Mouse (Mus musculus): ENCODE measurements around the gene Zfp668. TPM values are rescaled to one million over a fixed set of nuclear protein-coding genes. Genes with fewer than 3 reads are reported as not detected.

The Zfp668 gene
- polyA plus RNA-seq, 1 experiment from 2014 or later: 18.0 TPM

- ATAC-seq (ENCODE audit: insufficient number of reproducible peaks, insufficient read depth, low FRiP score, low read depth): no peak
- no peak overlapping the region for H3K27ac ChIP-seq (ENCODE audit: low read length)
- no peak overlapping the region for H3K4me2 ChIP-seq (replicated peaks; ENCODE audit: low read depth, low read length)
- H3K4me3 ChIP-seq (ENCODE audit: low read depth, low read length): no peak overlapping the region
- 87% methylated on average over 12 of the region's 12 CpGs for WGBS
- peaks cover 8% of the 10 kb centered on the region for H3K36me3 ChIP-seq (ENCODE audit: control insufficient read depth, insufficient read depth, low read length)
- H3K9me3 ChIP-seq (ENCODE audit: control insufficient read depth, low read depth, low read length): no peaks in the 10 kb centered on the region
- peaks cover 4% of the 10 kb centered on the region; the same call in 1 of the 2 replicates for H3K4me1 ChIP-seq (ENCODE audit: control insufficient read depth, insufficient read depth, low read length)
- no peak overlapping the region for H3K9ac ChIP-seq (replicated peaks; ENCODE audit: low read depth, low read length)
- no peaks in the 10 kb centered on the region for H3K27me3 ChIP-seq (ENCODE audit: control insufficient read depth, insufficient read depth, low read length)
Observed at GRCm38 (mm10) chr7:127915293-127915692, 38.7 kb upstream of the Zfp668 start.

- peaks cover 23% of the 10 kb centered on the region for H3K36me3 ChIP-seq (ENCODE audit: control insufficient read depth, insufficient read depth, low read length)
- peak overlapping the region; percentile 92 for H3K4me3 ChIP-seq (ENCODE audit: low read depth, low read length)
- peak overlapping the region; percentile 51 for H3K4me2 ChIP-seq (replicated peaks; ENCODE audit: low read depth, low read length)
- H3K9me3 ChIP-seq (ENCODE audit: control insufficient read depth, low read depth, low read length): no peaks in the 10 kb centered on the region
- ATAC-seq (ENCODE audit: insufficient number of reproducible peaks, insufficient read depth, low FRiP score, low read depth): no peak
- H3K9ac ChIP-seq (replicated peaks; ENCODE audit: low read depth, low read length): peak overlapping the region; percentile 58
- H3K27ac ChIP-seq (ENCODE audit: low read length): peak overlapping the region; percentile 82; the same call in 1 of the 2 replicates
- no peaks in the 10 kb centered on the region for H3K27me3 ChIP-seq (ENCODE audit: control insufficient read depth, insufficient read depth, low read length)
- peaks cover 4% of the 10 kb centered on the region; the same call in 1 of the 2 replicates for H3K4me1 ChIP-seq (ENCODE audit: control insufficient read depth, insufficient read depth, low read length)
- 15% methylated on average over 4 of the region's 4 CpGs for WGBS
Observed at GRCm38 (mm10) chr7:127912938-127913337, 36.3 kb upstream of the Zfp668 start.

- H3K9ac ChIP-seq (replicated peaks; ENCODE audit: low read depth, low read length): peak within 1 kb of the TSS; percentile 58
- H3K27ac ChIP-seq (ENCODE audit: low read length): peak within 1 kb of the TSS; percentile 82
- no peaks in the 10 kb centered on the region for H3K9me3 ChIP-seq (ENCODE audit: control insufficient read depth, low read depth, low read length)
- peak; percentile 96 for ATAC-seq (ENCODE audit: insufficient number of reproducible peaks, insufficient read depth, low FRiP score, low read depth)
- under 1% methylated on average over 40 of the region's 40 CpGs for WGBS
- H3K36me3 ChIP-seq (ENCODE audit: control insufficient read depth, insufficient read depth, low read length): peaks cover 29% of the 10 kb centered on the region
- H3K27me3 ChIP-seq (ENCODE audit: control insufficient read depth, insufficient read depth, low read length): no peaks in the 10 kb centered on the region
- peak within 1 kb of the TSS; percentile 51 for H3K4me2 ChIP-seq (replicated peaks; ENCODE audit: low read depth, low read length)
- H3K4me1 ChIP-seq (ENCODE audit: control insufficient read depth, insufficient read depth, low read length): peaks cover 4% of the 10 kb centered on the region; the same call in 1 of the 2 replicates
- peak within 1 kb of the TSS; percentile 92 for H3K4me3 ChIP-seq (ENCODE audit: low read depth, low read length)
Observed at GRCm38 (mm10) chr7:127912190-127912871, 35.7 kb upstream of the Zfp668 start, which contains the start of gene Kat8. Kat8 (plus strand) TSS chr7:127912516.

GRCm38 (mm10) chr7:127908656-127909055 lies 32.0 kb upstream of the Zfp668 start:
- WGBS: 84% methylated on average over 4 of the region's 4 CpGs
- Histone ChIP-seq H3K27ac (ENCODE audit: low read length) (no peak overlapping the region), H3K36me3 (ENCODE audit: control insufficient read depth, insufficient read depth, low read length) (peaks cover 44% of the 10 kb centered on the region), H3K4me3 (ENCODE audit: low read depth, low read length) (no peak overlapping the region), H3K27me3 (ENCODE audit: control insufficient read depth, insufficient read depth, low read length) (no peaks in the 10 kb centered on the region), H3K4me2 (replicated peaks; ENCODE audit: low read depth, low read length) (no peak overlapping the region), H3K4me1 (ENCODE audit: control insufficient read depth, insufficient read depth, low read length) (peaks cover 12% of the 10 kb centered on the region; the same call in 1 of the 2 replicates), H3K9me3 (ENCODE audit: control insufficient read depth, low read depth, low read length) (no peaks in the 10 kb centered on the region), H3K9ac (replicated peaks; ENCODE audit: low read depth, low read length) (no peak overlapping the region)
- no peak for ATAC-seq (ENCODE audit: insufficient number of reproducible peaks, insufficient read depth, low FRiP score, low read depth)

- Histone ChIP-seq H3K4me1 (ENCODE audit: control insufficient read depth, insufficient read depth, low read length) (peaks cover 9% of the 10 kb centered on the region; the same call in 1 of the 2 replicates), H3K4me2 (replicated peaks; ENCODE audit: low read depth, low read length) (no peak overlapping the region), H3K9ac (replicated peaks; ENCODE audit: low read depth, low read length) (no peak overlapping the region), H3K4me3 (ENCODE audit: low read depth, low read length) (no peak overlapping the region), H3K9me3 (ENCODE audit: control insufficient read depth, low read depth, low read length) (no peaks in the 10 kb centered on the region), H3K27me3 (ENCODE audit: control insufficient read depth, insufficient read depth, low read length) (no peaks in the 10 kb centered on the region), H3K27ac (ENCODE audit: low read length) (no peak overlapping the region), H3K36me3 (ENCODE audit: control insufficient read depth, insufficient read depth, low read length) (peaks cover 44% of the 10 kb centered on the region)
- WGBS: 96% methylated on average over 12 of the region's 12 CpGs
- no peak for ATAC-seq (ENCODE audit: insufficient number of reproducible peaks, insufficient read depth, low FRiP score, low read depth)
Observed at GRCm38 (mm10) chr7:127907939-127908338, 31.3 kb upstream of the Zfp668 start.

- Histone ChIP-seq H3K4me1 (ENCODE audit: control insufficient read depth, insufficient read depth, low read length) (peaks cover 8% of the 10 kb centered on the region; the same call in 1 of the 2 replicates), H3K9ac (replicated peaks; ENCODE audit: low read depth, low read length) (peak within 1 kb of the TSS; percentile 93), H3K27ac (ENCODE audit: low read length) (peak within 1 kb of the TSS; percentile 91), H3K36me3 (ENCODE audit: control insufficient read depth, insufficient read depth, low read length) (peaks cover 40% of the 10 kb centered on the region), H3K4me2 (replicated peaks; ENCODE audit: low read depth, low read length) (peak within 1 kb of the TSS; percentile 90), H3K9me3 (ENCODE audit: control insufficient read depth, low read depth, low read length) (no peaks in the 10 kb centered on the region), H3K4me3 (ENCODE audit: low read depth, low read length) (peak within 1 kb of the TSS; percentile 82), H3K27me3 (ENCODE audit: control insufficient read depth, insufficient read depth, low read length) (no peaks in the 10 kb centered on the region)
- peak; percentile 87 for ATAC-seq (ENCODE audit: insufficient number of reproducible peaks, insufficient read depth, low FRiP score, low read depth)
- WGBS: 6% methylated on average over 38 of the region's 38 CpGs
Observed at GRCm38 (mm10) chr7:127903971-127904796, 27.6 kb upstream of the Zfp668 start, which contains the start of gene Bckdk. Bckdk (plus strand) TSS chr7:127904082.

GRCm38 (mm10) chr7:127901772-127902171 lies 25.1 kb upstream of the Zfp668 start:
- Histone ChIP-seq H3K27ac (ENCODE audit: low read length) (no peak overlapping the region), H3K9ac (replicated peaks; ENCODE audit: low read depth, low read length) (no peak overlapping the region), H3K4me1 (ENCODE audit: control insufficient read depth, insufficient read depth, low read length) (peaks cover 8% of the 10 kb centered on the region; the same call in 1 of the 2 replicates), H3K9me3 (ENCODE audit: control insufficient read depth, low read depth, low read length) (no peaks in the 10 kb centered on the region), H3K4me2 (replicated peaks; ENCODE audit: low read depth, low read length) (no peak overlapping the region), H3K36me3 (ENCODE audit: control insufficient read depth, insufficient read depth, low read length) (peaks cover 17% of the 10 kb centered on the region), H3K4me3 (ENCODE audit: low read depth, low read length) (no peak overlapping the region), H3K27me3 (ENCODE audit: control insufficient read depth, insufficient read depth, low read length) (no peaks in the 10 kb centered on the region)
- ATAC-seq (ENCODE audit: insufficient number of reproducible peaks, insufficient read depth, low FRiP score, low read depth): no peak
- 83% methylated on average over 2 of the region's 2 CpGs for WGBS

- no peaks in the 10 kb centered on the region for H3K27me3 ChIP-seq (ENCODE audit: control insufficient read depth, insufficient read depth, low read length)
- peak overlapping the region; percentile 35; the same call in 1 of the 2 replicates for H3K27ac ChIP-seq (ENCODE audit: low read length)
- H3K4me3 ChIP-seq (ENCODE audit: low read depth, low read length): no peak overlapping the region
- no peaks in the 10 kb centered on the region; the same call in 1 of the 2 replicates for H3K36me3 ChIP-seq (ENCODE audit: control insufficient read depth, insufficient read depth, low read length)
- no peak for ATAC-seq (ENCODE audit: insufficient number of reproducible peaks, insufficient read depth, low FRiP score, low read depth)
- H3K9ac ChIP-seq (replicated peaks; ENCODE audit: low read depth, low read length): no peak overlapping the region
- no peak overlapping the region for H3K4me2 ChIP-seq (replicated peaks; ENCODE audit: low read depth, low read length)
- H3K9me3 ChIP-seq (ENCODE audit: control insufficient read depth, low read depth, low read length): no peaks in the 10 kb centered on the region
- H3K4me1 ChIP-seq (ENCODE audit: control insufficient read depth, insufficient read depth, low read length): peaks cover 6% of the 10 kb centered on the region; the same call in 1 of the 2 replicates
- WGBS: 31% methylated on average over 7 of the region's 7 CpGs
Observed at GRCm38 (mm10) chr7:127899997-127900396, 23.4 kb upstream of the Zfp668 start.

Data from stomach, embryonic 14.5 days (tissue).